Mouse (Mus musculus): ENCODE data around the gene Hdac1.

- TF ChIP-seq MAFK (IDR thresholded peaks at IDR 0.05; ENCODE audit: insufficient read depth, low read depth, low read length), result no peak
- no peak for TF ChIP-seq CHD2 (IDR thresholded peaks at IDR 0.05; ENCODE audit: low read depth, low read length)
- no peak for TF ChIP-seq ZNF384 (IDR thresholded peaks at IDR 0.05; ENCODE audit: low read depth, low read length)
Observed at GRCm38 (mm10) chr4:129573430-129573829, 30.9 kb upstream of the Hdac1 start, which contains the start of gene Lck.

All from ES-E14 (cell line).